Mouse (Mus musculus) embryo, embryonic 9.5 days (tissue): ENCODE measurements around the gene Alk.

Source experiments
- DNase-seq: peaks from one replicate; pipeline ENCODE4 v3.0.0-alpha.2; 2017; ENCODE audit errors: extremely low spot score

Gene Alk

DNA sequence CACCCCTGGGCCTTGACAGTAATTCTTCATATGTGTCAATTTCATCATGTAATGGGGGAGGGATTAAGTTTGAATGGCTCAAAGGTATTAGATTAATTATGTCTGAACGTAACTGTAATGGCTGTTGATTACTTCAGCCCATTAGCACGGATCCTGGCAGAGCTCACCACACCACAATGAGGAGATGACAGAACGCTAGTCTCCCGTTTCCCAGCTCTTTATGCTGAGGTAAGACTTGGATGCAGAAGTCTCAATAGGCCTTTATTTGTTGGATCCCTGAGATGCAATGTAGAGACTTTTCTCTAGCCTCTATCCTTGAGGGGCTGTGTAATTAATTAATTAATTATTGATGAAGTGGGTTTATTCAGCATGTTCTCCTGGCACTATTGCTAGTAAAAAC is 627.8 kb downstream of the Alk start:
- no peak for DNase-seq

- DNase-seq, result no peak
These were observed 630.7 kb downstream of the Alk start for GRCm38 (mm10) chr17:71973704-71974103.

DNA sequence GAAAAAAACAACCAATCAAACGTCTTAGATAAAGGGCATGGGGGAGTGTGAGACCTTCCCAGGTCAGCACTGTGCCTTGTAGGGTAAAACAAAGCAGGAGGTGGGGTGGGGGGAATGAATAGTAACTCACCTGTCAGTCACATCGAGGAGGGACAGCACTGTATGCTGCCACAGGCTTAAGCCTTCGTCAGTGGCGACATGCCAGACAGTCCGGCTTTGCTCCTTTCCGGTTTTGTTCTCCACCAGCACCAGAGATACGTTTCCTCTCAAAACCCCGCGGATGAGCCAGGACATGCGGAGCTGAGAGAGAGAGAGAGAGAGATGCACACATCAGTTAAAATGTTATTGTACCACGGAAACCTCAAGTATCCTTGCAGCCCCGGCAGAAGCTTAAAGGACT is 637.1 kb downstream of the Alk start:
- no peak for DNase-seq

DNA sequence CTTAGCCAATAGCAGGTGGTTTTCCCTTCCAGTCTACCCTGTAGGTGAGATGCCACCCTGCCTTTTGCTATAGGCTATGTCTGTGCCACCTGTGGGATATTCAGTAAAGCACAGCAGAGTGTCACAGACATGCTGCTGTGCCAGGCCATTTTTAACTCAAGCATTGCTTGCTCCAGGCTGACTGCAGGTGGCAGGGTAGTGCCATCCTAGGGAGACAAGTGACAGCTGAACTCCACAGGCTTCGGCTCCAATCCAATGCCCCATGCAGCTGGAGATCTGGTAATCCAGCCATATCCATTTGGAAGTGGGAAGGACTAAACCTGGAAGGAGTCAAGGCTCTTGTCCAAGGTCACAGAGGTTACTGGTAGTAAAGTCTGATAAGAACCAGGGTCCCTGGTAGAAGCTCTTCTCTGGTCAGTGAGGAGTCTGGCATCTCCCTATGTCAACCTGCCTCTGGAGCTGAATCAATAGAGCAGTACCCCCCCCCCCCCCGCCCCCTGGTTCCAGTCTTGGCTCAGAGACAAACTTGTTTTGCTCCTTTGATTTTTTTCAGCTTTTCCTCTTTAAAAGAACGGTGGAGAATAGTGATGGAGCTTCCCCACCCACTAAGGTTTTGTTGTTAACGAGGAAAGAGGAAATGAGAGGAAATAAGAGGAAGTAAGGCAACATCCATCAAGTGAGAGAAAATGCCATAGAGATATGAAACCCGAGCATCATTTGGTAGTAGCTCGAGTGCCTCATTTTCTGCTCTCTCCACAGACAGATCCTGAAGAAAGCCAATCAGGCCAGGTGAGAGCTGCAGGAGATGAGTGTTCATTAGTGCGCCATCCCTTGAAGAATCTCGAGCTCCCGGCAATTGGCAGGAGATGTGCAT is 638.5 kb downstream of the Alk start:
- DNase-seq, result no peak

DNA sequence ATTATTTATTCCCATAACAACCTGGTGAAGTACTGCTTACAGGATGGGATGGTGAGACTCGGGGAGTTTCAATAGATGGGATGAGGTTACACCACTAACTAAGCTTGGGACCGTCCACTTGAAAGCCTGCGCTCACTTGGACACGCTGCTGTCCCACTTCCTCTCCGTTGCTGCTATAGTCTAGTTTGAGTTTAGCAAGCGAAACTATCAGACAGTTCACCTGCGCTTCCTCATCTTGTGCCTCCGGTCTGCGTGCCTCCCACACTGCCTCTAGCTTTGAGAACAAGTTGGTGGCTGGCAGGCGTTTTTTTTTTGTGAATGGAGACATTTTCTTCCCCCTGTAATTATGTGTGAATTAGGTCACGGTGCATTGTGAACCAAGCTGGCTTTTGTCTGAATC is 639.8 kb downstream of the Alk start:
- DNase-seq, result no peak

GRCm38 (mm10) chr17:71962746-71963145 is 641.7 kb downstream of the Alk start:
- no peak for DNase-seq

- no peak for DNase-seq
These were observed 649.4 kb downstream of the Alk start for GRCm38 (mm10) chr17:71955011-71955410.

GRCm38 (mm10) chr17:71954217-71954844 is 650.1 kb downstream of the Alk start:
- no peak for DNase-seq

GRCm38 (mm10) chr17:71950968-71951367 is 653.5 kb downstream of the Alk start:
- DNase-seq, result no peak

DNA sequence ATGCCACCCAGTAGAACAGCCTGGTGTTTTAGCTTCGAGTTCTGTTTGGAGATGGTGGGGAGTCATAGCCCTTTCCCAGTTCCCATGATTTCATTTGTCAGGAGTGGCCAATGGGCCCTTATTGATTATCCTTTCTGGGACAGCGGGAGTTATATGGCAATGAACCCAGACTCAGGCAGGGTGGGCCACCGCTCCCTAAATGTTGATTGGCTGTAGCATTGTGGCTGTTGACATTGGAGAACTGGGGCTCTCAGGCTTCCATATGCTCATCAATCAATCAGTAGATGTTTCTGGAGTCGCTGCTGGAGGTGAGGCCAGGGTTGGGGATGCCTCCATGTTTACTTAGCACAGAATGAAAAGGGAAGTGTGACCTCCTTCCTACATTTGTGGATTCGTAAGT is 655.7 kb downstream of the Alk start:
- no peak for DNase-seq

DNA sequence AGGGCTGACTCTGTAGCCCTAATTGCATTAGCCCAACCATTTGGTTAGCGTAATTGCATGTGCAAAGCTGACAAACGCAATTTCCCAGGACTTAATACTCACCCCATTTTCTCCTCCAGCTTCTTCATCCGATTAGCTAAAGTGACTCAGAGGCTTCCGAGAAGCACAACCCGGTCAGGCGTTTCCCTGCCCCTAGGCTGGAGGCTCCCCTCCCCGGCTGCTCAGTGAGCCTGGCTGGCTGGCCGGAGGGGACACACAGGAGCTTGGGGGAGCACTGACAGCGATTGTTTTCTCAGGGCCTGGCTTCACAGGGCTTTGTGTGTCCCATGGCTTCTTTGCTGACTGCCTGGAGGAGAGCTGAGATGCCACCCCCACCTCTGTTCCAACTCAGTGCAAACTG is 657.0 kb downstream of the Alk start:
- peak; percentile 20 for DNase-seq

GRCm38 (mm10) chr17:71944020-71944419 is 660.4 kb downstream of the Alk start:
- no peak for DNase-seq

GRCm38 (mm10) chr17:71942052-71942451 is 662.4 kb downstream of the Alk start:
- no peak for DNase-seq

- no peak for DNase-seq
These were observed 663.0 kb downstream of the Alk start for GRCm38 (mm10) chr17:71941436-71941835.

DNA sequence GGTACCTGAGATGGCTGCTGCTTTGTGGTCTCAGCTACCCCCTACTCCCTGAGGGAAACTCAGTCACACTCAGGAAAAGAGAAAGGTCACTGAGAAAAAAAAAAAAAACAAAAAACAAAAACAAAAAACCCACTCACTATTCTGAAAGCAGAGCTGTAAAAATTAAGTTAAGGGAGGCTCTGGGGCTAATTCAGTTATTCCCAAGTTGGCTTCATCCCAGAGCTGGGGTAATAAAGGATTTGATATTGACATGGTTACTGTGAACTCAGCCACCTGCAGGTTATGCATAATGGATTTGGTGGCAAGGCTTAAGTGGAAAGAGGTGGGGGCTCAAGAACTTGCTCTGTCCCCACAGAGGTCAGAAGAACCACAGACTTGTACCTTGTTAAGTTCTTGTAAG is 667.7 kb downstream of the Alk start:
- no peak for DNase-seq

DNA sequence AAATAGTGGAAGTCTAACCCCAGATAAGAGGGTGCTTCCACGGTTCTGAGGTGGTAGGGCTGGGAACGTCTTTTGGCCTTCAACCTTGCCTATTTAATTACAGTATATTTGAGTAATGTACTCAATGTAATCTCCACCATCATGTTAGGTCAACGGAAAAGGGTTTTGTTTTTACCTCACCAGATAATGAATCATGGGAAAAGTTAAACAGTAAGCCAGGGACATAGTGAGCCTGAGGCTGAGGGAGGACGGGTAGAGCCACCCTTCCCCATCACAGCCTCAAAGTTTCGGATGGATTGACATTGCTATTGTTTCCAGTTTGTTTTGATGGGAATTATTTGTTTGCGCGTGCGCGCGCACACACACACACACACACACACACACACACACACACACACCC is 668.6 kb downstream of the Alk start:
- no peak for DNase-seq

- DNase-seq, result no peak
These were observed 669.1 kb downstream of the Alk start for GRCm38 (mm10) chr17:71935336-71935735.

- no peak for DNase-seq
These were observed 689.5 kb downstream of the Alk start for GRCm38 (mm10) chr17:71914941-71915340.

DNA sequence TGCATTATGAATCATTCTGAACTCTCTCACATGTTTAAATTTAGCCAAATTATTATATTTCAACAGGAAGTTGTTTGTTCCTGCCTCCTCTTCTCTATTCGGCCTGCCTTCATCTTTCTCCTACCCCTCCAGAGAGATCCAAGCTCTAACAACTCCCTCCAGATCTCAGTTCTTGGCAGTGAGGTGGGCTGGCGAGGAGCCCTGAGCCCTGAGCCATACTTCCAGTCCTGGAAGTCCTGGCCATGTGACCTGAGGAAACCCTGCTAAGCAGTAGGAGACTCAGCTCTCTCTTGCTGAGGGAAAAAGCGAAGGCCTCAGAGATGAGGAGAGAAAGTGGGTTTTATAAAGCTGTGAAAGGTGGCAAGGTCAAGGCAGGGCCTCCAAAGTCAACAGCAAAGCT is 689.9 kb downstream of the Alk start:
- DNase-seq, result no peak

DNA sequence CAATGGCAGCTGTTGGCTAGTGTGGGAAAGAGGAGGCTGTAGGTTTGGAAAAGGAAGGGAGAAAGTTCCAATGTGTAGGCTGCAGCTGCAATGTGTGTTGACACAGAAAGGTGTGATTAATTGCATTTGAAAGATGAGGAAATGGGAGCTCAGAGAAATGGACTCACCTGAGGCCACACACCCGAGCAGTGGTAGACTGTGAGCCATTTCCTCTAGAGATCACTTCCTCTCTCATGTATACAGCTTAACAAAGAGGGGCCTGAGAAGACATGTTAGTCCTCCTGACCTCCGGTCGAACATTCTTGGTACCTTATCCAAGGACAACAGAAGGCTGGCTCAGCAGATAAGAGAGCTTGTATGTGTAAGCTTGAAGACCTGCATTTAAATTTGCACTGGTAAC is 691.2 kb downstream of the Alk start:
- no peak for DNase-seq

DNA sequence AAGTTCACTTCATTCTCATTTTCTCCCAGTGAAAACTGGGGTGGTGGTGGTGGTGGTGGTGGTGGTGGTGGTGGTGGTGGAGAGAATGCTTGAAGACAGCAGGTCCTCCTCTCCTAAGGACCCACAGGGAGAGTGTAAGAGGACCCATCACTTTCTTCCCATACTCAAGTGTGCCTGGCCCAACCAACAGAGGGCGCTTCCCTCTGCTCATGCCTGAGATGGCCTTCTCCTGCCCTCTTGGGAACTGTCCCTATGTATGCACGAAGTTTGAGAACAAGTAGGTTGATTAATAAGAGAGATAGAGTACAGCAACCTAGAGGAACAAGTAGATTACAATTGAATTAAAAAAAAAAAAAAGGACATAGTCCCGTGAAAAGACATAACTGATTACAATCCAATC is 695.3 kb downstream of the Alk start:
- DNase-seq, result peak; percentile 7

- DNase-seq, result no peak
These were observed 723.1 kb downstream of the Alk start for GRCm38 (mm10) chr17:71881369-71881768.

DNA sequence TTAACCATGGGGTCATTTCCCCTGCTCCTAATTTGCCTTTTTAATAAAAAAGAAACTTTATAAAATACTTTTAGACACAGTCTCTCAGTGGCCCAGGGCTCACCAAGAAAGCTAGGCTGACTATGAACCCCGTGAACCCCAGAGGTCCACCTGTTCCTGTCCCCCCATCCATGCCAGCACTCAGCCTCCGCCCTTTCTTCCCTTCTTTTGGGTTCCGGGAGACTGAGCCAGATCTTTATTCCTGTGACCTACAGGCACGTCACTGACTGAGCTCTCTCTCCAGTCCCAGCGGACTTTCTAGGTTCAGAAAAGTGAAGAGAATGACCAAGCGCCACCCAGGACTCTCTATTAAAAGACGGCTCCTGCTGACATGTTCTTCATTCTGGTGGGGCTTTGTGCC is 728.9 kb downstream of the Alk start:
- DNase-seq, result no peak
